Mouse (Mus musculus) embryonic fibroblast, embryonic 13.5 days (primary cell): ENCODE results near the gene Iars2.

ENCODE experiments used
- CTCF ChIP-seq: IDR thresholded peaks from 2 replicates; pipeline ENCODE4 v1.5.1; 2011; ENCODE audit warnings: mild to moderate bottlenecking, control low read depth, low read length, moderate library complexity, borderline replicate concordance; ENCODE audit not compliant: insufficient read depth
- POLR2A ChIP-seq: IDR thresholded peaks from 2 replicates; pipeline ENCODE4 v1.6.1; 2011; ENCODE audit warnings: low read depth, mild to moderate bottlenecking, control low read depth, low read length, moderate library complexity

GRCm38 (mm10) chr1:185235837-185236236 is 93.4 kb downstream of the Iars2 start:
- TF ChIP-seq POLR2A, result no peak
- TF ChIP-seq CTCF, result no peak
